Mouse (Mus musculus) C3H10T1/2 (cell line): Measurements from ENCODE around the gene Orm1. TPM values are rescaled to one million over a fixed set of nuclear protein-coding genes. Genes with fewer than 3 reads are reported as not detected.

Experiments
- polyA plus RNA-seq, 2 experiments: library from polyadenylated mRNA; unstranded; fragments of >200 nt; fragmentation: generic; extraction: Trizol; gene quantifications; one replicate each; pipeline ENCODE4 v1.2.1; 2012; ENCODE audit warnings: missing spikeins in 2 of 2

Gene Orm1
- under 1 TPM in 1 of 2 experiments, not detected in 1; 0.08 TPM for polyA plus RNA-seq

DNA sequence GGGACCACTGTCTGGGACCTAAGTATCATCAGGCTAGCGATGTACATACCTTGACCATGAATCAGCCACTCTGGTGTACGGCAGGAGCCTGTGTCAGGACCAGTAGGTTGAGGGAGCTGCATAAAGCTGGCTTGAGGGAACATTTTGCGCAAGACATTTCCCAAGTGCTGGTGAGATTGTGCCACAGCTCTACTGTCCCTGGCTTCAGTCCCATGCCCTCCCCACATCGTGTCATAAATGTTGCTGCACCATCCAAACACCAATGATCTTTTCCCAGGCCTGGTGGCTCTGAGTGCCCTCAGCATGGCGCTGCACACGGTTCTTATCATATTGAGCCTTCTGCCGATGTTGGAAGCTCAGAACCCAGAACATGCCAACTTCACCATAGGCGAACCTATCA, at the start of gene Orm1:
Gene Orm1, plus strand, starts transcription at position 266 of the 400 bp plus-strand sequence.

DNA sequence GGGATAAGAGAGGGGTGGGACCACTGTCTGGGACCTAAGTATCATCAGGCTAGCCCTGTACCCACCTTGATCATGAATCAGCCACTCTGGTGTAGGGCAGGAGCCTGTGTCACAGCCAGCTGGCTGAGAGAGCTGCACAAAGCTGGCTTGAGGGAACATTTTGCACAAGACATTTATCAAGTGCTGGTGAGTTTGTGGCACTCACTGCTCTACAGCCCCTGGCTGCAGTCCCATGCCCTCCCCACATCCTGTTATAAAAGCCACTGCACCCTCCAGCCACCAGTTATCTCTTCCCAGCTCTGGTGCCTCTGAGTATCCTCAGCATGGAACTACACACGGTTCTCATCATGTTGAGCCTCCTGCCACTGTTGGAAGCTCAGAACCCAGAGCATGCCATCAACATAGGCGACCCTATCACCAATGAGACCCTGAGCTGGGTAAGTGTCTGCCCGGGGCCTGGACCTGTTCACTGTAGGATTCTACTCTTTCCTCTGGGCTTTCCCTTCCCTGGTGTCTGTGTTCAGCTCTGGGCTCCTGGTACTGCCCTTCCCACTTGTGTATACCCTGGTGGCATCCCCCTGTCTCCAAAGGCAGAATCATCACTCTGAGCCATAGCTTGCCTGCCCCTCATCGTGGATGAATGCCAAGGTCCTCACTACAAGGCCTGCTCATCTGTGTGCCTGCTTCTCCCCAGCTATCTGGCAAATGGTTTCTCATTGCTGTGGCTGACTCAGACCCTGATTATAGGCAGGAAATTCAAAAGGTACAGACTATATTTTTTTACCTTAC, 11.7 kb downstream of the Orm1 start, which contains the start of gene Orm3:
Gene Orm3, plus strand, starts transcription at position 286 of the 789 bp plus-strand sequence.

DNA sequence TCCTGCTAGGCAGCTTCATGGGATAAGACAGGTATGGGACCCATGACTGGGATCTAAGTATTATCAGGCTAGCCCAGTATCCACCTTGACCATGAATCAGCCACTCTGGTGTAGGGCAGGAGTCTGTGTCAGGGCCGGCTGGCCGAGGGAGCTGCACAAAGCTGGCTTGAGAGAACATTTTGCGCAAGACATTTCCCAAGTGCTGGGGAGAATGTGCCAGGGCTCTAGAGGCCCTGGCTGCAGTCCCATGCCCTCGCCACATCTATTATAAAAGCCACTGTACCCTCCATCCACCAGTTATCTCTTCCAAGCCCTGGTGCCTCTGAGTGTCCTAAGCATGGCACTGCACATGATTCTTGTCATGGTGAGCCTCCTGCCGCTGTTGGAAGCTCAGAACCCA, 17.8 kb downstream of the Orm1 start, which contains the start of gene Orm2:
Gene Orm2, plus strand, starts transcription at position 300 of the 400 bp plus-strand sequence.

Other genes starting within 250 kb of the Orm1 start
- gene Ambp, start 189.8 kb upstream of the Orm1 start, polyA plus RNA-seq, result not detected
- not detected for gene Kif12, start 172.4 kb upstream of the Orm1 start, polyA plus RNA-seq
- gene Col27a1, start 130.6 kb upstream of the Orm1 start, polyA plus RNA-seq, result 1 to 10 TPM in 1 of 2 experiments, under 1 TPM in 1; 0.11 to 7.8 TPM
- gene Orm3, start 11.6 kb downstream of the Orm1 start, polyA plus RNA-seq, result under 1 TPM; 0.04 to 0.44 TPM
- gene Orm2, start 17.9 kb downstream of the Orm1 start, polyA plus RNA-seq, result under 1 TPM in 1 of 2 experiments, not detected in 1; 0.08 TPM
- 1 to 10 TPM in 1 of 2 experiments, under 1 TPM in 1; 0.13 to 2.3 TPM for gene Akna, start 58.8 kb downstream of the Orm1 start, polyA plus RNA-seq
- 10 to 100 TPM in 1 of 2 experiments, 1 to 10 TPM in 1; 9.4 to 13.8 TPM for gene Whrn, start 151.4 kb downstream of the Orm1 start, polyA plus RNA-seq
- 100 to 1,000 TPM; 119 to 187 TPM for gene Atp6v1g1, start 200.2 kb downstream of the Orm1 start, polyA plus RNA-seq
- gene Tmem268, start 214.2 kb downstream of the Orm1 start, polyA plus RNA-seq, result 1 to 10 TPM; 1.3 to 3.4 TPM